Mouse (Mus musculus): ENCODE data around the gene Slc31a2. TPM values are rescaled to one million over a fixed set of nuclear protein-coding genes. Genes with fewer than 3 reads are reported as not detected.

The Slc31a2 gene
- total and polyA plus RNA-seq, 3 experiments, result 0.08 to 0.25 TPM; not detected in 1

GRCm38 (mm10) chr4:62292461-62293180 is 30.3 kb downstream of the Slc31a2 start (continued):
- TF ChIP-seq MAZ (IDR thresholded peaks at IDR 0.05; ENCODE audit: low read depth, low read length) (no peak), ZKSCAN1 (IDR thresholded peaks at IDR 0.05; ENCODE audit: low read depth, low read length) (no peak), NRF1 (IDR thresholded peaks at IDR 0.05; ENCODE audit: insufficient read depth, low read depth, low read length, poor library complexity, severe bottlenecking) (no peak)

GRCm38 (mm10) chr4:62293219-62293861 is 31.0 kb downstream of the Slc31a2 start:
- no peak overlapping the region for H3K27ac ChIP-seq (ENCODE audit: control insufficient read depth, low read depth, low read length)
- H3K36me3 ChIP-seq (ENCODE audit: control insufficient read depth in 1 of 2, insufficient read depth in 2 of 2, low read length in 2 of 2), result no peaks in the 10 kb centered on the region
- H3K4me1 ChIP-seq (ENCODE audit: control insufficient read depth in 1 of 2, insufficient read depth in 2 of 2, low read length in 2 of 2), result no peaks in the 10 kb centered on the region
- no peaks in the 10 kb centered on the region for H3K79me2 ChIP-seq (ENCODE audit: control insufficient read depth, insufficient read depth, low read length, poor library complexity)
- H3K27me3 ChIP-seq (ENCODE audit: control insufficient read depth in 1 of 2, insufficient read depth in 2 of 2, low read length in 2 of 2), result no peaks in the 10 kb centered on the region; a peak in 1 of 4 replicates
- TF ChIP-seq JUND (IDR thresholded peaks at IDR 0.05; ENCODE audit: low read depth, low read length), result no peak
- TF ChIP-seq SMC3 (IDR thresholded peaks at IDR 0.05; ENCODE audit: low read depth, low read length), result no peak
- no peak for TF ChIP-seq MYC (IDR thresholded peaks at IDR 0.05; ENCODE audit: low read depth, low read length)
- TF ChIP-seq ZC3H11A (IDR thresholded peaks at IDR 0.05; ENCODE audit: low read depth, low read length), result no peak
- no peak for TF ChIP-seq EP300 (IDR thresholded peaks at IDR 0.05; ENCODE audit: low read depth in 1 of 2, low read length in 2 of 2)
- no peak for TF ChIP-seq SIN3A (IDR thresholded peaks at IDR 0.05; ENCODE audit: low read length)
- TF ChIP-seq USF1 (IDR thresholded peaks at IDR 0.05; ENCODE audit: low read depth, low read length), result no peak
- no peak for TF ChIP-seq POLR2AphosphoS5 (IDR thresholded peaks at IDR 0.05; ENCODE audit: borderline replicate concordance, low read depth, low read length)
- TF ChIP-seq ZNF384 (IDR thresholded peaks at IDR 0.05; ENCODE audit: low read depth, low read length), result no peak
- no peak for TF ChIP-seq RAD21 (IDR thresholded peaks at IDR 0.05; ENCODE audit: low read depth, low read length)
- TF ChIP-seq MAZ (IDR thresholded peaks at IDR 0.05; ENCODE audit: low read depth, low read length), result no peak
- no peak for TF ChIP-seq E2F4 (IDR thresholded peaks at IDR 0.05; ENCODE audit: borderline replicate concordance, low read depth, low read length)
- no peak for TF ChIP-seq GABPA (IDR thresholded peaks at IDR 0.05; ENCODE audit: low read depth, low read length)
- no peak for TF ChIP-seq TAL1 (IDR thresholded peaks at IDR 0.05; ENCODE audit: low read length)
- TF ChIP-seq MYB (IDR thresholded peaks at IDR 0.05; ENCODE audit: low read depth, low read length), result no peak
- TF ChIP-seq POLR2AphosphoS2 (IDR thresholded peaks at IDR 0.05; ENCODE audit: low read length), result no peak
- TF ChIP-seq USF2 (IDR thresholded peaks at IDR 0.05; ENCODE audit: borderline replicate concordance in 1 of 2, insufficient read depth in 1 of 2, low read depth in 1 of 2, low read length in 2 of 2), result no peak
- TF ChIP-seq MAFK (IDR thresholded peaks at IDR 0.05; ENCODE audit: borderline replicate concordance, low read depth, low read length), result no peak
- no peak for TF ChIP-seq ZKSCAN1 (IDR thresholded peaks at IDR 0.05; ENCODE audit: low read depth, low read length)
- TF ChIP-seq TCF12 (IDR thresholded peaks at IDR 0.05; ENCODE audit: low read depth, low read length), result no peak
- no peak overlapping the region for H3K9ac ChIP-seq (ENCODE audit: control insufficient read depth, low read depth, low read length, poor library complexity, severe bottlenecking)
- H3K4me3 ChIP-seq (ENCODE audit: control insufficient read depth in 1 of 2, insufficient read depth in 1 of 2, low read depth in 2 of 2, low read length in 2 of 2), result no peak overlapping the region
- no peak for DNase-seq (ENCODE audit: low read depth, low spot score)
- no peaks in the 10 kb centered on the region for H3K9me3 ChIP-seq (replicated peaks; ENCODE audit: insufficient read depth, low read length)
